Mouse (Mus musculus) G1E (cell line): ENCODE data around the gene G6pc.

Experiments
- CTCF ChIP-seq: IDR thresholded peaks from 2 replicates; pipeline ENCODE4 v1.5.1; 2012; ENCODE audit warnings: low read depth, low read length, inconsistent platforms, mixed read lengths
- GATA1 ChIP-seq: IDR thresholded peaks from 2 replicates; pipeline ENCODE4 v1.6.1; 2012; ENCODE audit warnings: borderline replicate concordance, low read length, inconsistent platforms, mixed read lengths
- POLR2AphosphoS5 ChIP-seq: IDR thresholded peaks from 2 replicates; pipeline ENCODE4 v1.6.1; 2012; ENCODE audit warnings: low read depth, low read length, inconsistent platforms; ENCODE audit not compliant: insufficient replicate concordance
- TAL1 ChIP-seq: conservative IDR thresholded peaks from 2 replicates; pipeline ENCODE4 v1.6.1; 2012; ENCODE audit warnings: low read depth, low read length, inconsistent platforms, mixed read lengths

DNA sequence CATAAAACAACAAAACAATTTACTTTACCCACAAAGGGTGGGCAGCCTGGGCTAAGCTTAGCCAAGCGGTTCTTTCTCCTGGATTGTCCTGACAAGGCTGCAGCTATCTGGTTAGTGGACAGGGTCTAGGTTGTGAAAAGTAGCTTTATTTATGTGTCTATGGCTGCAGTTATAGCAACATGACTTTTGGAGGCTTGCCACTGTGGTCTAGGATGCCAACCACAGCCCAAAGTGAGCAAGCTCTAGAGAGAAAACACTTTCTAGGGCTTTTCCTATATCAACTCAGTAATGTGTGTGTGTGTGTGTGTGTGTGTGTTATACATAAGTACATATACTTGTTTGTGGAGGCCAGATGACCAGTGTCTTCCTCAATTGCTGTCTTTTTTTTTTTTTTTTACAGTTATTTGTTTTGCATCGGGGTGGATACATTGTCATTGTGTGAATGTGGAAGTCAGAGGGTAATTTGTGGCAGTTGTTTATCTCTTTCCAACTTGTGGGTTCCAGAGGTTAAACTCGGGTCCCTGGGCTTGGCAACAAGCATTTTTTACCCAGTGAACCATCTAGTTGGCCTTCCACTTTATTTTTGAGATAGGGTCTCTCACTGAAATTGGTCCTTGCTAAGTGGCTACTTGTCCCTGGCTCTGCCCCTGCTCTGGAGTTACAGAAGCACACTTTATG is 9.7 kb upstream of the G6pc start:
- no peak for TF ChIP-seq CTCF
- no peak for TF ChIP-seq GATA1
- no peak for TF ChIP-seq TAL1
- TF ChIP-seq POLR2AphosphoS5 = no peak
